Mouse (Mus musculus) ES-E14 (cell line): ENCODE measurements at regions not wholly inside any gene's neighbourhood (a gene's known extent, or its start where the extent isn't known, plus 50 kb on each side); places are given as distances from the start of the nearest gene placed in this dataset.
"Not testable (repeated sequence)": the region's sequence is repeated elsewhere in the genome, so short reads cannot be mapped to it uniquely, and the experiment has no call there.

Experiments used
- MAFK ChIP-seq: IDR thresholded peaks from 2 replicates; pipeline ENCODE4 v1.6.1; 2014; ENCODE audit warnings: mild to moderate bottlenecking, low read depth, low read length, inconsistent platforms; ENCODE audit not compliant: insufficient read depth
- ZC3H11A ChIP-seq: IDR thresholded peaks from 2 replicates; pipeline ENCODE4 v1.6.1; 2012; ENCODE audit warnings: low read depth, mild to moderate bottlenecking, inconsistent platforms, low read length, borderline replicate concordance

DNA sequence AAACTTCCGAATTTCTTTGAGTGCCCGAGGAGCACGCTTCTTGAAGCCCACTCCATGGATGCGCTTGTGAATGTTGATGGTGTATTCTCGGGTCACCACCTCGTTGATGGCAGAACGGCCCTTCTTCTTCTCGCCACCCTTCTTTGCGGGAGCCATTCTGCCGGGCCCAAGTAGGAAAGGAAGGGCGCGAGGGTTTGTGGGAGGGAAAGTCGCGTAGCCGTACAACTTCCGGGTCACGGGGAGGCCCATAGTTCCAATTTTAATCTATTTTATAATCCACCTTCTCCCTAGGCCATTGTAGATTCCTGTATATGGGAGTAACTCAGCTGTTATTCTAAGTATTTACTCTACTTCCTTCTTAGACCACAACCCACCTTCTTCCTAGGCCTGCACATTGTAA, 85.3 kb upstream of the Cpne8 start:
- TF ChIP-seq MAFK, ZC3H11A: not testable (repeated sequence)
